Mouse (Mus musculus): ENCODE data around the gene Cep112.

The Cep112 gene

DNA sequence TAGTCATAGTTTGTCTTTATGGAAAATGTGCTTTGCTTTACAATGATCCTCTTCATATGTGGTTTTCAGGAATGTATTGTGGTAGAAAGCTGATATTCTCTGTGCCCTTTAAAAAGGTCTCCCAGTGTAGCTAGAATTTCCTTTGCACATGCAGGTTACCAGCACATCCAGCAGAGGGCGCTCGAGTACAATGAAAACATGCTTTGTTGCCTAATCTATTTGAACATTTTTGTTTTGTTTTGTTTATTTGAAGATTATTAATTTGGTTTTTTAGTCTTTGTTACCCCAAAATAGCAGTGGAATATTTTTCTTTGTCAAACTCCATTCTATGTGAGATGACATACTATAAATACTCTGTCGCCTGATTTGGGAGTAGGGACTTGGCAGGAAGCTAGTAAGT lies 24.8 kb downstream of the Cep112 start:
- DNase-seq: peak; percentile 17

DNA sequence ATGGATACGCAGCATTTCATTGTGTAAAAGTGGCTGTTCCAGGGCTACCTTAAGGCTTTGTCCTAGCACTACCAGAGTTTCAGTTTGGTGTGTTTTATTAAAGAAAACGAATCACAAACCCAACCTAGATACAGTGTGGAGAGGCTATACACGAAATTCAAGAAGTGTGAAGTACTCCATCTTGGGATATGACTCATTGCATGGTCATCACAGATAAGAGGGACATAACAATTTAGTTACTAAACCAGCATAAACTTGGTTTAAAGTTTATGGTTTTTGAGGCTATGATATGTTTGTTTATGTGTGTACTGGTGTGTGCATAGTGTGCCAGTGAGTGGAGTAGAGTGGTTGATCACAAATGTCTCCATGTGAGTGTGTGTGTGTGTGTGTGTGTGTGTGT lies 34.6 kb downstream of the Cep112 start:
- no peak for DNase-seq

DNA sequence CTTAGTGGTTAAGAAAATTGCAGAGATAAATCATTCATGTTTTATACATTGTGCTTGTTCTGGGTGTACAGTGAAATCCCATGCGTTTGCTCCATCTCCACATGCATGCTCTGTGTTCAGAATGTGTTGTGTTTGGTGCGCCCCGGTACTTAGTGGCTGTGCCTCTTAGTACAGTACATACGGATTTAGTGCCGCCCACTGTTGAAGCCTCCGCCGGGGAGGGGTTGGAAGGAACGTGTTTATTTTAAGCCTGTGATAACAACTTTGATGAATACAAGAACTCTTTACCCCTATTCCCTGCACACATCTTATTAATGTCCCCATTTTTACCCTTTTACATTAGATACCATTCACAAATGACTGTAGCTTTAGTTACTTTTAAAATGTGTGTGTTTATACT lies 39.1 kb downstream of the Cep112 start:
- DNase-seq: no peak

DNA sequence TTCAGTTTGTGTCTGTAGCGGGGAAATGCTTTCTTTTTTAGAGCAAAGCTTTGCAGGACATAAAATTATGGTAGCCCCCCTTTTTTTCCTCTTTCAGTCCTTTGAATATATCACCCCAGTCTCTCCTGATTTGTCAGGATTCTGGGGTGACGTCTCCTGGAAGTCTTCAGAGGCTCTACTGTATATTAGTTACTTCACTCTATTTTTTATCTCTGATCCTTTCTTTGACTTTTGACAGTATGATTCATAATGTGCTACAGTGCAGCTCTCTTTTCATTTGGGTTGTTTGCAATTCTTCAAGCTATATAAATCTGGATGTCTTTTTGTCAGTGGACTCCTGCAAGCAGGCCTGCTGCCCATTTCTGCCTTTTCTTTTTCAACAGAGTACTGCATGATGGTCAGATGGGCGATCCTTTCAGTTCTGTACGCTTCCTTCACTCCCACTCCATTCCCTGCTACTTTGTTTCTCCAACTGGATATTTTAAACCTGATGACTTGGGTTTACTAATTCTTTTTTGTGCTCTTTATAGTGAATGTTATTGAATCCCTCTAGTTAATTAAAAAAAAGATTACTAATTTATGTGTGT lies 39.8 kb downstream of the Cep112 start:
- no peak for DNase-seq

- DNase-seq: no peak
Observed at GRCm38 (mm10) chr11:108475738-108476137, 50.7 kb downstream of the Cep112 start.

DNA sequence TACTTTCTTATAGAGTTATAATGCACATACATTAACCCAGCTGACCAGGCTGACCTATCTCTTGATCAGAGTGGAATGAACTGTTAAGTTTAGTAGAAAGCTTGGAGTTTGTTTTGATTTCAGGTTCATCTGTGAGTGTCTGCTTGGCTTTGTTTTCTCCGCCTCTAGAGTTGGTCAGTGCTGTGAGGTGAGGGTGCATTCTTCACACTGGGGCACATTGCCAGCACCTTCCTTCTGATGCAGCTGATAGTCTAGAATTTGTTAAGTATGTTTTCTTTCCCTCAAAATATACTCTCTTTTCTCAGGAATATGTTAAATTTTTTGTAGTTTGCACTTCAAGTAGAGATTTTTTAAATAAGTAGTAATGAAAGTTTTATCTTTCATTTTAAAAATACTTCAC lies 51.2 kb downstream of the Cep112 start:
- no peak for DNase-seq

- DNase-seq: no peak
Observed at GRCm38 (mm10) chr11:108483976-108484375, 59.0 kb downstream of the Cep112 start.

- no peak for DNase-seq
Observed at GRCm38 (mm10) chr11:108488256-108488655, 63.3 kb downstream of the Cep112 start.

DNA sequence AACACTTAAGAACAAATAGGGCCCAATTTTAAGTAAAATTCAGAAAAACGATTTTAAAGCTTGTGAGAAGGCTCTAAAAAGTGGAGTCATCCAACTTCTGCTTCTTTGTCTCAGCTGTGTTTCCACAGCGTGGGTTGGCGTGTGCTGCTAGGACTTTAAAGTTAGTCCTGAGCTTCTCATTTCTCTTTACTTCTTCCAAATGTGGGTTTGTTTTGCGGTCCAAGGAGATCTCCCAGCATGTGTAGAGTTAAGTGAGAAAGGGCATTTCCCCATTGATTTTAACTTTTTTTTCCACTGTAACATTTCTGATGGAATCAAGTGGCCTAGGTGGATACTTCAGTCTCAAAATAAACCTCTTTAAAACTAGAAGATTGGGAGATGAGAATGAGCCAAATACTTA lies 64.9 kb downstream of the Cep112 start:
- DNase-seq: no peak

GRCm38 (mm10) chr11:108508190-108508589 lies 83.2 kb downstream of the Cep112 start:
- DNase-seq: no peak

DNA sequence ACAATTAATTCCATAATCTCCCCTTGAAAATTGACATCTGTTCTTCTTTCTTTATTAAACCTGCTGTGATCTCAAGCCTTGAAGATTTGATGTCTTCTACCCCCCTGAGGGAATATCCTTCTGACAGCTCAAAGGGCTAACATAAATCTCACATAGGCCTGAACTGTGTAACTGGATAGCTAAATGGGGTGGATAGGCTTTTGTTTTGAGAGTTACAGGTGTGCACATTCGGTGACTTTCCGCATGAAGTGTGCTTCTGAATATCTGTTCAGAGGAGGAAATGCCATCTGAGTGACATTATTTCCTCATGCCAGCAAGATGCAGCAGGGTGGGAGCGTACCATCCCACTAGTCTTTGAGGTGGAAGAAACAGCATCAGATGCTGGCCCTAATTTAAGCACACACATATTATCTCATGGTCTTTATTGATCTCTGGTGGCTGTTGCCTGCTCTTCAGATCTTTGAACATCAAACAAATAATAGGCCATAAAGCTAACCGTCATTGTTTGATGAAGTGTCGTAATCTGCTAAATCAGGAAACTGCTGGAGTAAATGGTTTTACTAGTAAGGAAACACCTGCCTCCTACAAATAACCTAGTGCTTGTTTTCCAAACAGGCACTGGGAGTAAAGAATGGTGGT lies 102.9 kb downstream of the Cep112 start:
- DNase-seq: no peak

GRCm38 (mm10) chr11:108532901-108533300 lies 107.9 kb downstream of the Cep112 start:
- DNase-seq: no peak

DNA sequence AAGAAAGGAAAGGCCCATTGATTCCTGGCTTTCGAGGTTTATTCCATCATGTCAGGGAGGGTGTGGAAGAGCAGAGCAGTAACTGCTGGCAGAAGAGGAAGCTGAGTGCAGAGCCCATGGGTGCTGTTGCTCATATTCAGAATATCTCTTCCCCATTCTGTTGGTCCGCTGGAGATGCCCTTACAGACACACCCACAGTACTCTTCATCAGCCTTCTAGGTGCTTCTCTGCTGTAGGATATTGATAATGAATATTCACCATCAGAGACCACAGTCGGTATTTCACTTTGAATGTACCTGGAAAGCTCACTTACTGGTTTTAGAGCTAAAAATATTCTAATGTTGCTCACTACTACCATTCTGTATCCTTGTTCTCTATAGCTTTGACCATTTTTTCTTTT lies 109.0 kb downstream of the Cep112 start:
- DNase-seq: no peak

DNA sequence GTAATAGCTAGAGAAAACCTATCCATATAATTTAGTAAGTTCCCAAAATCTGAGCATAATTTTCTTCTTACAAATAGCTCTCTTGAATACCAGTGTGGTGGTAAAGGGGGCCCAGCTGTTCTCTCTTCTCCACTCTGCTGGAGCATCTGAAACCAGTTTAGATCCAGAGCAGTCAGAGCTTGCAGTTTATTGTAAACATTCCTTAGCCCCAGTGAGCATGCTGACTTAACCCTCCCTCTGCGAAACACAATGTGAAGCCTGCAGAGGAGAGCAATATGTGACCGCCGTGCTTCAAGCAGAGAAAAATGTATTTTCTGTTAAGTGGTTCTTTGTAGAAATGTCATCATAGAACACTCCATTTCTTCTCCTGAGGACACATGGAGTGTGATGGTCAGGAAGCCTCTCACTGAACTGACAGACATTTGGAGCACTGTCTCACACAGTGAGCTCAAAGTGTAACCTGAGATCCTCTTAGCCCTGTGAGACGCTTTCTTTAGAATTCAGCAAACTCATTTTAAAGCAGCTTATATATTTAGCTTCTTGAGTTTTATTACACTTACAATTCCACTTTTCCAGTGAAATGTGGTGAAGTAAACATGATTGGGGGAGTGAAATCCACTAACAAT lies 128.1 kb downstream of the Cep112 start:
- no peak for DNase-seq

GRCm38 (mm10) chr11:108553881-108554280 lies 128.9 kb downstream of the Cep112 start:
- DNase-seq: no peak

- DNase-seq: no peak
Observed at GRCm38 (mm10) chr11:108558544-108558943, 133.6 kb downstream of the Cep112 start.

GRCm38 (mm10) chr11:108559506-108559905 lies 134.5 kb downstream of the Cep112 start:
- no peak for DNase-seq

DNA sequence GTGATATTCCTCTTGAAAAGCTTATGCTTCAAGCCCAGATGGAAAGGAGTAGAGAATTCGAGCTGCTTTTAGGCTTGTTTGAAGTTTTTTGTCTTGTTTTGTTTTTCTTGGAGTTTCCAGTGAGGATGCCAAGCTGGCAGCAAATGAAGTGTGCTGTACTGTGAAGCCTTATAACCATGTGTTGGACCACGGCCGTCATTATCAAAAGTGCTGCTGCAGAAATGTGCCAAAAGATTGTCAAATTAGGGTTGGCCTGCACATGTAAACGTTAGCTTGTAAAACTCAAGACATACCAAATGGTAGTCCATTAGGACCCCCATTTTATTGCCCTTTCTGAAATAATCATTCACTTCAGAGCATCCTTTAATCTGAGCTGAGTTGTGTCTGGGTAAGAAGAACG lies 137.1 kb downstream of the Cep112 start:
- no peak for DNase-seq

GRCm38 (mm10) chr11:108586551-108587184 lies 161.7 kb downstream of the Cep112 start:
- DNase-seq: no peak

- DNase-seq: no peak
Observed at GRCm38 (mm10) chr11:108593207-108593958, 168.4 kb downstream of the Cep112 start.

GRCm38 (mm10) chr11:108593959-108594579 lies 169.1 kb downstream of the Cep112 start:
- no peak for DNase-seq

- peak; percentile 1 for DNase-seq
Observed at GRCm38 (mm10) chr11:108605301-108605700, 180.3 kb downstream of the Cep112 start.

DNA sequence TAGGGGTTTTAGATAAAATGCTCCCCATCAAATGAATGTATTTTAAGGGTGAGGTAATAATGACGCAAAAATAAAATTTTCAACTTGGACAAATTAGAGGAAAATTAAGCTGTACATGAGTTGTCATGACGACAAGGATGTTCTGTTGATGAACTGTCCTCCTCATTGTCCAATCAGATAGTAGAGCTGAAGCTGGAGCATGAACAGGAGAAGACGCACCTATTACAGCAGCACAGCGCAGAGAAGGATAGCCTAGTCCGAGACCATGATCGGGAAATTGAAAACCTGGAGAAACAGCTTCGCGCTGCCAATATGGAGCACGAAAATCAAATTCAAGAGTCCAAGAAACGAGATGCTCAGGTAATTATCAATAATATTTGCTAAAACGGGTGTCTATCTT lies 181.0 kb downstream of the Cep112 start:
- DNase-seq: no peak

All from cerebellum, adult 11-12 months (tissue).